28 mouse cellular contexts compared by ENCODE assay signal in genomic region chr17:8295825-8296224, GRCm38 (mm10). TPM values are rescaled to one million over a fixed set of nuclear protein-coding genes. Genes with fewer than 3 reads are reported as not detected.
DNase-seq lines count a peak whose midpoint lies in the region; ATAC-seq and TF ChIP-seq lines count a peak whose summit lies in the region.
"Had no signal": no experiment of that assay in that cellular context is flagged by ENCODE, and none has a peak within 500 bp of the region (broad histone marks: within the 10 kb centered on the region; RNA-seq: fewer than 3 reads in every experiment).

No protein-coding gene starts in this region.

- no peaks in the 10 kb centered on the region for H3K4me1 ChIP-seq in heart, postnatal 0 days (ENCODE audit: control insufficient read depth, insufficient read depth)
- H3K4me1 ChIP-seq in hindbrain, embryonic 12.5 days, result no peaks in the 10 kb centered on the region
- H3K4me1 ChIP-seq: midbrain, embryonic 12.5 days had no signal

- no peak overlapping the region for H3K9ac ChIP-seq in heart, postnatal 0 days (replicated peaks; ENCODE audit: low read depth, low read length)
- H3K9ac ChIP-seq in hindbrain, embryonic 12.5 days, result no peak overlapping the region
- H3K9ac ChIP-seq: midbrain, embryonic 12.5 days had no signal

- H3K4me2 ChIP-seq in heart, postnatal 0 days (ENCODE audit: low read depth, low read length), result no peak overlapping the region
- H3K4me2 ChIP-seq in hindbrain, embryonic 12.5 days (replicated peaks), result no peak overlapping the region
- H3K4me2 ChIP-seq: midbrain, embryonic 12.5 days had no signal

- peaks cover 34% of the 10 kb centered on the region for H3K36me3 ChIP-seq in heart, postnatal 0 days (replicated peaks; ENCODE audit: control insufficient read depth, insufficient read depth, low read length)
- 0 out of 2 replicates have a peak, but pooled peaks cover 6% of the 10 kb centered on the region for H3K36me3 ChIP-seq in hindbrain, embryonic 12.5 days

- no peak for TF ChIP-seq EP300 in heart, postnatal 0 days (IDR thresholded peaks at IDR 0.05; ENCODE audit: low read depth)

- H3K4me3 ChIP-seq in heart, postnatal 0 days (ENCODE audit: low read depth, low read length), result no peak overlapping the region
- H3K4me3 ChIP-seq in left cerebral cortex, adult 2 months, result no peak overlapping the region
- H3K4me3 ChIP-seq in hindbrain, embryonic 12.5 days, result no peak overlapping the region
- H3K4me3 ChIP-seq: midbrain, embryonic 12.5 days had no signal

- no peak for ATAC-seq in heart, postnatal 0 days (ENCODE audit: insufficient read depth, low read depth)
- ATAC-seq in hindbrain, embryonic 12.5 days (ENCODE audit: low FRiP score), result no peak
- ATAC-seq: forebrain, embryonic 14.5 days; hindbrain, embryonic 16.5 days had no signal

- no peak for DNase-seq in heart, postnatal 0 days (ENCODE audit: low spot score)
- DNase-seq in heart, postnatal 4 days, result no peak
- DNase-seq in left cerebral cortex, adult 2 months (ENCODE audit: extremely low spot score in 1 of 2, low spot score in 2 of 2), result no peak
- DNase-seq in left cerebral cortex, postnatal 36 days (ENCODE audit: low spot score in 2 of 2), result no peak
- peak; percentile 49 for DNase-seq in 416B (ENCODE audit: low read depth)
- peak; percentile 27 for DNase-seq in brain, adult 2 months (ENCODE audit: low read depth, low spot score)
- no peak for DNase-seq in MN1 (ENCODE audit: low spot score)
- DNase-seq: cerebellum, adult 2 months; cerebellum, postnatal 36 days; gastrocnemius, postnatal 14 days; heart, adult 18-20 months; heart, postnatal 36 days; kidney, adult 18-20 months; kidney, postnatal 14 days; lung, postnatal 10 days; right cerebral cortex, postnatal 14 days had no signal

- no peaks in the 10 kb centered on the region for H3K27me3 ChIP-seq in heart, postnatal 0 days (ENCODE audit: control insufficient read depth, insufficient read depth, low read length)
- H3K27me3 ChIP-seq in hindbrain, embryonic 12.5 days, result no peaks in the 10 kb centered on the region
- H3K27me3 ChIP-seq: midbrain, embryonic 12.5 days had no signal

- intact Hi-C loops in left cerebral cortex, adult 2 months (cut with DNase I), result no loop called here
- intact Hi-C loops in left cerebral cortex, postnatal 36 days (cut with DNase I), result no loop called here

- no peak overlapping the region for H3K27ac ChIP-seq in heart, postnatal 0 days (ENCODE audit: low read depth)
- H3K27ac ChIP-seq in left cerebral cortex, adult 2 months, result no peak overlapping the region
- H3K27ac ChIP-seq in hindbrain, embryonic 12.5 days, result no peak overlapping the region
- H3K27ac ChIP-seq: midbrain, embryonic 12.5 days had no signal

- TF ChIP-seq CTCF in heart, postnatal 0 days (IDR thresholded peaks at IDR 0.05; ENCODE audit: low read depth), result 0 out of 2 replicates have a peak, but pooled peaks have one; percentile 4
- peak; percentile 37 for TF ChIP-seq CTCF in left cerebral cortex, adult 2 months (IDR thresholded peaks at IDR 0.05)

- H3K9me3 ChIP-seq in heart, postnatal 0 days (replicated peaks; ENCODE audit: control insufficient read depth, low read length), result no peaks in the 10 kb centered on the region
- H3K9me3 ChIP-seq in hindbrain, embryonic 12.5 days (replicated peaks), result no peaks in the 10 kb centered on the region
- H3K9me3 ChIP-seq: midbrain, embryonic 12.5 days had no signal

RNA-seq across cellular contexts. Expression of gene Mpc1, which starts 13.1 kb away (rescaled TPM):
- 878 and 986 TPM in 2 replicates for total RNA-seq in heart, postnatal 0 days (2014; rRNA removed; ENCODE audit: low replicate concordance)
- 744 and 806 TPM in 2 replicates for polyA plus RNA-seq in heart, postnatal 0 days (2015; fragmentation: Nextera tagmentation; extraction: Ambion mirVana)
- total RNA-seq in heart, postnatal 4 days (2021), result 100 to 1,000 TPM; 250 to 257 TPM
- 100 to 1,000 TPM; 170 to 173 TPM for total RNA-seq in left cerebral cortex, adult 2 months (2021)
- total RNA-seq in left cerebral cortex, postnatal 36 days (2021), result 100 to 1,000 TPM; 166 to 173 TPM
- polyA plus RNA-seq in hindbrain, embryonic 12.5 days (2016; fragmentation: Nextera tagmentation; extraction: Ambion mirVana), result 134 and 138 TPM in 2 replicates

RNA-seq across cellular contexts. Expression of gene Sft2d1, which starts 15.1 kb away (rescaled TPM):
- total RNA-seq in heart, postnatal 0 days (2014; rRNA removed; ENCODE audit: low replicate concordance), result 29.2 and 68.5 TPM in 2 replicates
- 54.4 and 57.3 TPM in 2 replicates for polyA plus RNA-seq in heart, postnatal 0 days (2015; fragmentation: Nextera tagmentation; extraction: Ambion mirVana)
- total RNA-seq in heart, postnatal 4 days (2021), result 10 to 100 TPM; 28.6 to 31.6 TPM
- total RNA-seq in left cerebral cortex, adult 2 months (2021), result 10 to 100 TPM; 63.8 to 65.7 TPM
- total RNA-seq in left cerebral cortex, postnatal 36 days (2021), result 10 to 100 TPM; 48.0 to 71.2 TPM
- 109 and 112 TPM in 2 replicates for polyA plus RNA-seq in hindbrain, embryonic 12.5 days (2016; fragmentation: Nextera tagmentation; extraction: Ambion mirVana)

RNA-seq across cellular contexts. Expression of gene Prr18, which starts 41.4 kb away (rescaled TPM):
- not detected in 2 replicates for total RNA-seq in heart, postnatal 0 days (2014; rRNA removed; ENCODE audit: low replicate concordance)
- polyA plus RNA-seq in heart, postnatal 0 days (2015; fragmentation: Nextera tagmentation; extraction: Ambion mirVana), result 0.10 TPM in 1 of 2 replicates, not detected in the other
- under 1 TPM; 0.17 to 0.18 TPM for total RNA-seq in heart, postnatal 4 days (2021)
- 10 to 100 TPM; 12.6 to 15.5 TPM for total RNA-seq in left cerebral cortex, adult 2 months (2021)
- 10 to 100 TPM; 14.4 to 23.3 TPM for total RNA-seq in left cerebral cortex, postnatal 36 days (2021)
- 4.3 and 4.5 TPM in 2 replicates for polyA plus RNA-seq in hindbrain, embryonic 12.5 days (2016; fragmentation: Nextera tagmentation; extraction: Ambion mirVana)
- polyA plus RNA-seq: heart, embryonic 14.5 days had no signal

RNA-seq across cellular contexts. Expression of gene T2, which starts 60.0 kb away (rescaled TPM):
- 0.19 and 2.1 TPM in 2 replicates for total RNA-seq in heart, postnatal 0 days (2014; rRNA removed; ENCODE audit: low replicate concordance)
- 3.7 and 4.0 TPM in 2 replicates for polyA plus RNA-seq in heart, postnatal 0 days (2015; fragmentation: Nextera tagmentation; extraction: Ambion mirVana)
- under 1 TPM; 0.48 to 0.56 TPM for total RNA-seq in heart, postnatal 4 days (2021)
- total RNA-seq in left cerebral cortex, adult 2 months (2021), result under 1 TPM; 0.70 to 0.79 TPM
- total RNA-seq in left cerebral cortex, postnatal 36 days (2021), result under 1 TPM; 0.32 to 0.68 TPM
- polyA plus RNA-seq in hindbrain, embryonic 12.5 days (2016; fragmentation: Nextera tagmentation; extraction: Ambion mirVana), result 0.77 and 0.96 TPM in 2 replicates
- total RNA-seq: adrenal gland, adult 18-20 months; gastrocnemius, postnatal 14 days had no signal
- polyA plus RNA-seq: liver, embryonic 16.5 days had no signal

RNA-seq across cellular contexts. Expression of gene Ccr6, which starts 60.0 kb away (rescaled TPM):
- not detected in 2 replicates for total RNA-seq in heart, postnatal 0 days (2014; rRNA removed; ENCODE audit: low replicate concordance)
- polyA plus RNA-seq in heart, postnatal 0 days (2015; fragmentation: Nextera tagmentation; extraction: Ambion mirVana), result not detected in 2 replicates
- not detected for total RNA-seq in heart, postnatal 4 days (2021)
- total RNA-seq in left cerebral cortex, adult 2 months (2021), result not detected
- under 1 TPM in 1 of 2 experiments, not detected in 1; 0.57 TPM for total RNA-seq in left cerebral cortex, postnatal 36 days (2021)
- not detected in 2 replicates for polyA plus RNA-seq in hindbrain, embryonic 12.5 days (2016; fragmentation: Nextera tagmentation; extraction: Ambion mirVana)
- total RNA-seq: adrenal gland, adult 18-20 months; gastrocnemius, postnatal 14 days; heart, postnatal 36 days; left cerebral cortex, postnatal 25 days had no signal
- polyA plus RNA-seq: C2C12; cerebellum, adult 2 months; embryonic facial prominence, embryonic 14.5 days; forebrain, embryonic 14.5 days; heart, embryonic 14.5 days; hindbrain, embryonic 16.5 days; limb, embryonic 14.5 days; midbrain, embryonic 12.5 days; neural tube, embryonic 11.5 days had no signal

Comparison
In these comparisons a context has a peak if more than half of its experiments do, and no peak if none do; other contexts are left out.
1. DNase-seq: peak in 416B (single experiment) and brain, adult 2 months (single experiment); none in heart, postnatal 0 days (single experiment), heart, postnatal 4 days (single experiment), left cerebral cortex, adult 2 months (0 of 2), left cerebral cortex, postnatal 36 days (0 of 2) and MN1 (single experiment).
2. RNA of gene Prr18, which starts 41.4 kb away (total RNA-seq): 14.4 to 23.3 TPM in left cerebral cortex, postnatal 36 days and 12.6 to 15.5 TPM in left cerebral cortex, adult 2 months; 0.17 to 0.18 TPM in heart, postnatal 4 days and not detected in heart, postnatal 0 days; every median in the first group is over 10 times any median in the second.